Mouse (Mus musculus) limb, embryonic 13.5 days (tissue): Measurements from ENCODE around the gene Usp35. TPM values are rescaled to one million over a fixed set of nuclear protein-coding genes. Genes with fewer than 3 reads are reported as not detected.

Source experiments
- ATAC-seq: fragments of 200-750 bp; cut with Nextera tagmentation; 2 replicates; pipeline ENCODE4 v1.8.0; 2017; ENCODE audit warnings: low read depth, moderate number of reproducible peaks, moderate TSS enrichment; ENCODE audit not compliant: low FRiP score
- H3K27ac ChIP-seq: fragments of 300-500 bp; sonication (generic); 2 replicates; pipeline ENCODE4 v1.5.1; 2015; ENCODE audit warnings: inconsistent platforms, mild to moderate bottlenecking, moderate library complexity
- H3K27me3 ChIP-seq: fragments of 300-500 bp; sonication (generic); 2 replicates; pipeline ENCODE4 v1.6.1; 2015; ENCODE audit warnings: mild to moderate bottlenecking, inconsistent platforms
- H3K36me3 ChIP-seq: fragments of 300-500 bp; sonication (generic); 2 replicates; pipeline ENCODE4 v1.6.1; 2015; ENCODE audit warnings: inconsistent platforms, mild to moderate bottlenecking, moderate library complexity
- H3K4me1 ChIP-seq: fragments of 300-500 bp; sonication (generic); 2 replicates; pipeline ENCODE4 v1.6.1; 2015; ENCODE audit warnings: inconsistent platforms
- H3K4me2 ChIP-seq: fragments of 300-500 bp; sonication (generic); replicated peaks from 2 replicates; pipeline ENCODE4 v1.6.1; 2015; ENCODE audit warnings: inconsistent platforms, mild to moderate bottlenecking, moderate library complexity
- H3K4me3 ChIP-seq: fragments of 300-500 bp; sonication (generic); 2 replicates; pipeline ENCODE4 v1.5.1; 2015; ENCODE audit warnings: moderate library complexity, mild to moderate bottlenecking, inconsistent platforms
- H3K9ac ChIP-seq: fragments of 300-500 bp; sonication (generic); 2 replicates; pipeline ENCODE4 v1.6.1; 2015; ENCODE audit warnings: mild to moderate bottlenecking, inconsistent platforms
- H3K9me3 ChIP-seq: fragments of 300-500 bp; sonication (generic); 2 replicates; pipeline ENCODE4 v1.6.1; 2016; ENCODE audit warnings: inconsistent platforms
- WGBS: fragments of 180-500 bp; shearing (Covaris S2); methylation state at CpG from one replicate; pipeline ENCODE4 v1.1.7; 2015; 5-methylcytosine and 5-hydroxymethylcytosine counted together
- polyA plus RNA-seq: library from polyadenylated mRNA; unstranded; fragments of >200 nt; fragmentation: Nextera tagmentation; extraction: Ambion mirVana; gene quantifications from 2 replicates; pipeline ENCODE4 v1.2.1, GENCODE M21; 2015

Usp35 gene
- polyA plus RNA-seq, 1 experiment from 2014 or later = 2.2 TPM

DNA sequence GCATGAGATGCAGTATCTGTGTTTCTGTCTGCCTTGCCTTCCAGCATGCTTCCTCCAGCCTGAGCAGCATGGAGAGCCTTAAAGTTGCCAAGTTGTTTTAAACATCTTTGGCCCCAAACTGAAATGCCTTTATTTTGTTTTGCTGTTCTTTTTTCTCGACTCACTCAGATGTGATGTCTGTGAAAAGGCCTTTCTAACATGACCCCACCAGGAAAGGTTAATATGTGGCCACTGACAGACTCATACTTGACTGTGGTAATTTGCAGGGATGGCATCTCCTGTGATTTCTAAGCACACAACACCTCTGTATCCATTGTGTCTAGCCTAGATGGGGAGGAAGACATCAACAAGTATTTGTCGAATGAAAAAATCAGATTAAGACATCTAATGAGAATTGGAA is 34.8 kb downstream of the Usp35 start:
- H3K9ac ChIP-seq = no peak overlapping the region
- WGBS = 60% methylated on average over 2 of the region's 2 CpGs
- no peak overlapping the region for H3K4me3 ChIP-seq
- H3K27me3 ChIP-seq = no peaks in the 10 kb centered on the region
- H3K36me3 ChIP-seq = peaks cover under 1% of the 10 kb centered on the region; the same call in 1 of the 2 replicates
- ATAC-seq = no peak
- H3K27ac ChIP-seq = no peak overlapping the region
- H3K4me2 ChIP-seq = no peak overlapping the region
- H3K9me3 ChIP-seq = no peaks in the 10 kb centered on the region
- H3K4me1 ChIP-seq = no peaks in the 10 kb centered on the region

DNA sequence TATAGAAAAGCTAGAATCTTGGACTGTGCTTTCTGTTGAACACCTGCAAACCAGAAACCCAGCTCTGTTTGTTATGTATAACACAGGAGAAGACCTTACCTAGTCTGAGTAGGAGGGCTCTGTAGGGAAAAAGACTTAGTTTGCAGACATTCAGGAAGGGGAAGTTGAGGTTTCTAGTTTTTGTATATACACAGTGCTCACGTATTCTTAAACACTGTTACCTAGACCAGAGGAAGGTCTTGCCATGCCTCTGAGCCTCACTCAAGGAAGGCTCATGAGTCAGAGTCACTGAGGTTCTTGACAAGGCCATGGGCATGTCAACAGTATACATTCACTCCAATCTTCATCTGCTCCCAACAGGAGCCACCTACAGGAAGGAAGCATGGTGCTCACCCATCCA is 60.8 kb downstream of the Usp35 start:
- Histone ChIP-seq H3K4me2 (no peak overlapping the region), H3K9ac (no peak overlapping the region), H3K36me3 (no peaks in the 10 kb centered on the region), H3K27ac (no peak overlapping the region), H3K4me1 (no peaks in the 10 kb centered on the region), H3K9me3 (no peaks in the 10 kb centered on the region), H3K4me3 (no peak overlapping the region), H3K27me3 (no peaks in the 10 kb centered on the region)
- 68% methylated on average over 1 of the region's 1 CpGs for WGBS
- no peak for ATAC-seq

DNA sequence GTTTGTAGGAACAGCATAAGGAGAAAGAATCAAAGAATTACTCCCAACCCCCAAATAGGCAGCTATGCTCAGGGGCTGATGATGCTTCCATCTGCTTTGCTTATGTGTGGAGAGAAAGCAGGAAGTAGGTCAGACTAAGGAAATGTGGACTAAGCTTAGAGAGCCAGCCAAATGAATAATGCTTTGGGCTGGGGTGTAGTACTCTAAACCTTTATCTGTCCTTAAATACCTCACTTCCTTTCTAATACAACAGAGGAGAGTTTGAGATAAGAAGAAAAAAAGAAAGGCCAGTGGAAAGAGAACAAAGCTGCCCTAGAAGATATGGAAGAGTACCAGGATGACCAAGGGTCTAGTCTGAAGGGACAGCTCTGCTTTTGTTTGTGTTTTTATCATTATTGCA is 61.5 kb downstream of the Usp35 start:
- H3K4me2 ChIP-seq = no peak overlapping the region
- H3K27me3 ChIP-seq = no peaks in the 10 kb centered on the region
- H3K36me3 ChIP-seq = no peaks in the 10 kb centered on the region
- no peak overlapping the region for H3K27ac ChIP-seq
- no peaks in the 10 kb centered on the region for H3K4me1 ChIP-seq
- no peak overlapping the region for H3K4me3 ChIP-seq
- H3K9me3 ChIP-seq = no peaks in the 10 kb centered on the region
- H3K9ac ChIP-seq = no peak overlapping the region
- ATAC-seq = no peak

DNA sequence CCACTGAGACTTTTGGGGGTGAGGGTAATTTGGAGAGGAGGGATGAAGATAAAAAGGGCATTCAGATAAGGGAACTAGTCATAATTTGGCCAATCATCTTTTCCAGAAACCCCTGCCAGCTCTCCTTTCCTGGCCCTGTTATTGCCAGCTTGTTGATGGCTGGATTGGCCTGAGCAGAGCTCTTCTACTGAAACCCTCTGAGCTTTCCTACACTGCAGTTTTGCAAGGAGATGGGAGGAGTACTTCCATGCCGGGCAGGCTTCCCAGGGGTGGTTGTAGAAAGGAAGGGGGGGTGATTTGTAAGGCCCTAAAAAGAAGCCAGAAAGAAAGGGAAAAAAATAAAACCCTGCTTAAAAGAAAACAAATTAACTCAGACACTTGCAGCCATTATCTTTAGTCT is 69.3 kb downstream of the Usp35 start:
- H3K4me3 ChIP-seq = no peak overlapping the region
- H3K27ac ChIP-seq = no peak overlapping the region
- no peaks in the 10 kb centered on the region for H3K4me1 ChIP-seq
- H3K27me3 ChIP-seq = no peaks in the 10 kb centered on the region
- WGBS = 48% methylated on average over 1 of the region's 1 CpGs
- no peaks in the 10 kb centered on the region for H3K9me3 ChIP-seq
- no peaks in the 10 kb centered on the region for H3K36me3 ChIP-seq
- no peak for ATAC-seq
- no peak overlapping the region for H3K9ac ChIP-seq
- no peak overlapping the region for H3K4me2 ChIP-seq

Other genes starting within 250 kb of the Usp35 start
- gene Kctd21, start 307 bp upstream of the Usp35 start, polyA plus RNA-seq = 4.9 and 5.1 TPM in 2 replicates
- gene Alg8, start 39.6 kb upstream of the Usp35 start, polyA plus RNA-seq = 34.7 and 37.8 TPM in 2 replicates
- 345 and 348 TPM in 2 replicates for gene Ndufc2, start 68.0 kb upstream of the Usp35 start, polyA plus RNA-seq
- gene Thrsp, start 85.7 kb upstream of the Usp35 start, polyA plus RNA-seq = 0.34 and 0.55 TPM in 2 replicates
- gene Kctd14, start 119.3 kb upstream of the Usp35 start, polyA plus RNA-seq = 4.5 and 5.5 TPM in 2 replicates
- gene Ints4, start 148.9 kb upstream of the Usp35 start, polyA plus RNA-seq = 52.9 and 57.3 TPM in 2 replicates
- 82.3 and 86.6 TPM in 2 replicates for gene Aamdc, start 247.5 kb upstream of the Usp35 start, polyA plus RNA-seq
- 31.1 and 32.1 TPM in 2 replicates for gene Rsf1, start 247.9 kb upstream of the Usp35 start, polyA plus RNA-seq